Mouse (Mus musculus): ENCODE data around the gene Cd52.

Cd52 gene

GRCm38 (mm10) chr4:134091225-134091529 is 3.7 kb downstream of the Cd52 start:
- H3K27me3 ChIP-seq (ENCODE audit: insufficient read depth, low read length) = no peaks in the 10 kb centered on the region
- no peaks in the 10 kb centered on the region for H3K9me3 ChIP-seq (ENCODE audit: low read length)
- H3K4me1 ChIP-seq (replicated peaks; ENCODE audit: low read depth, low read length) = peaks cover 29% of the 10 kb centered on the region
- peaks cover 70% of the 10 kb centered on the region for H3K36me3 ChIP-seq (ENCODE audit: insufficient read depth, low read length)
- no peak overlapping the region for H3K4me3 ChIP-seq (replicated peaks; ENCODE audit: low read length)
- no peak for TF ChIP-seq POU5F1 (IDR thresholded peaks at IDR 0.05; ENCODE audit: borderline replicate concordance, low read length)
- no peak for TF ChIP-seq NANOG (IDR thresholded peaks at IDR 0.05; ENCODE audit: borderline replicate concordance, low read length)
- no peak for TF ChIP-seq CTCF (conservative IDR thresholded peaks at IDR 0.05; ENCODE audit: low read length)

DNA sequence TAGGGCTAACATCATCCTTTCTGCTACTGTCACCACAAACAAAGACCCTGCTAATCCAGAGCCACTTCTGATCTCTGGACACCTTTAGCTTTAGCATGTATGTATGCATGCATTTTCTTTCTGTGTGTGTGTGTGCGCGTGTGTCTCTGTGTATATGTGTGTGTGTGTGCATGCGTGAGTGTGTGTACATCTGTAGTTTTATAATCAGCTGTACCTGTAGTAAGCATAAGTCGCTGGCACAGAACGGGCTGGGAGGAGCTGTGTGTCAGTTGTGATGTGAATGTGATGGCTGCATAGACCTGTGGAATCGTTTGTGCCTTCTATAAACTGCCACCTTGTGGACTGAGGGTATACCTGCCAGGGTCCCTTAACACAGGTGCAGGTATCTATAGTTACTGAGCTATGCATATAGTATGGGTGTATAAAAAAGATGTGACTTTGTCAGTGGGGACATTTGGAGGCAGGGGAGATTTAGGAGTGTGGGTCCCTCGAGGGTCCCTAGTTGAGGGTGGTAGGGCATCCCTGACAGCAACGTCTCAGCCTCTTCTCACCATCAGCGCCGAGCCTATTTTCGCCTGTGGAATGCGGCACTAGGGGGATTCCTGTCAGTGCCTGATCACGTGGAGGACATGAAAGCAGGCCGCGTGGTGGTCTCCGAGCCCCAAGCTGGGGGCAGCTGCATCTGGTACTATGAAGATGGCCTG is 4.2 kb downstream of the Cd52 start:
- no peak for TF ChIP-seq CTCF (conservative IDR thresholded peaks at IDR 0.05; ENCODE audit: low read length)
- TF ChIP-seq POU5F1 (IDR thresholded peaks at IDR 0.05; ENCODE audit: borderline replicate concordance, low read length) = no peak
- no peak for TF ChIP-seq NANOG (IDR thresholded peaks at IDR 0.05; ENCODE audit: borderline replicate concordance, low read length)
- peaks cover 70% of the 10 kb centered on the region for H3K36me3 ChIP-seq (ENCODE audit: insufficient read depth, low read length)
- H3K9me3 ChIP-seq (ENCODE audit: low read length) = no peaks in the 10 kb centered on the region
- peaks cover 29% of the 10 kb centered on the region for H3K4me1 ChIP-seq (replicated peaks; ENCODE audit: low read depth, low read length)
- H3K27me3 ChIP-seq (ENCODE audit: insufficient read depth, low read length) = no peaks in the 10 kb centered on the region
- H3K4me3 ChIP-seq (replicated peaks; ENCODE audit: low read length) = no peak overlapping the region

DNA sequence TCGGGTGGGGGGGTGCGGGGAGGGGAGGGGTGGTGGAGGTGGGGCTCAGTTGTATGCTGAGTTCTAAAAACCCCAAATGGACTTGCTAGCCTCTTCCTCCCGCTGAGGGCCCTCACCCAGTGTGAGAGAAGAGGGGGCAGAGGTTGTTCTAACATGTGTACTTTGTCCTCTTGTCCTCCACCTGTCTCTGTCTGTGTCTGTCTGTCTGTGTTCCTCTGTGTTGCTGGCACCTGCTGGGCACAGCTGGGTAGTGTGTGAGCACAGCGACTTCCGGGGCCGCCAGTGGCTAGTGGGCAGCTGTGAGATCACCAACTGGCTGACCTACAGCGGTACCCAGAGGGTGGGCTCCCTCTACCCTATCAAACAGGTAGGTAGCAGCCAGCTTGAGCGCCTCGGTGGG is 5.9 kb downstream of the Cd52 start:
- no peak for TF ChIP-seq POU5F1 (IDR thresholded peaks at IDR 0.05; ENCODE audit: borderline replicate concordance, low read length)
- Histone ChIP-seq H3K36me3 (ENCODE audit: insufficient read depth, low read length) (peaks cover 66% of the 10 kb centered on the region), H3K4me3 (replicated peaks; ENCODE audit: low read length) (no peak overlapping the region), H3K4me1 (replicated peaks; ENCODE audit: low read depth, low read length) (peaks cover 23% of the 10 kb centered on the region), H3K27me3 (ENCODE audit: insufficient read depth, low read length) (no peaks in the 10 kb centered on the region), H3K9me3 (ENCODE audit: low read length) (no peaks in the 10 kb centered on the region)

GRCm38 (mm10) chr4:134087412-134087811 is 7.5 kb downstream of the Cd52 start:
- Histone ChIP-seq H3K27me3 (ENCODE audit: insufficient read depth, low read length) (no peaks in the 10 kb centered on the region), H3K4me3 (replicated peaks; ENCODE audit: low read length) (no peak overlapping the region), H3K4me1 (replicated peaks; ENCODE audit: low read depth, low read length) (peaks cover 22% of the 10 kb centered on the region), H3K36me3 (ENCODE audit: insufficient read depth, low read length) (peaks cover 51% of the 10 kb centered on the region), H3K9me3 (ENCODE audit: low read length) (no peaks in the 10 kb centered on the region)
- TF ChIP-seq CTCF (conservative IDR thresholded peaks at IDR 0.05; ENCODE audit: low read length) (peak; percentile 85), POU5F1 (IDR thresholded peaks at IDR 0.05; ENCODE audit: borderline replicate concordance, low read length) (no peak)

DNA sequence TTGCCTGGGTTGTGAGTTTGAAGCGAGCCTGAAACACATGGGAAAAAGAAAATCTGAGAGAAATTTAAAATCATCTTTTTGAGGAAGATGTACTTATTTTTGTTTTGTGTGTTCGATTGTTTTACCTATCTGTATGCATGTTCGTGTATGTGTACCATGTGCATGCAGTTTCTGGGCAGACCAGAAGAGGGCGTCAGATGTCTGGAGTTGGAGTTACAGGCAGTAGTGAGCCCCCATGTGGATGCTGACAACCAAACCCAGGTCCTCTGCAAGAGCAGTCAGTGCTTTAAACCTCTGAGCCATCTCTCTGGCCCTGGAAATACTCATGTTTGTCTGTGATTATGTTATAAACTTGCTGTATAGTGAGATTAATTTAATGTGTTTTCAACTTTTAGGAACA is 9.9 kb downstream of the Cd52 start:
- H3K4me3 ChIP-seq (replicated peaks; ENCODE audit: low read length) = no peak overlapping the region
- H3K36me3 ChIP-seq (ENCODE audit: insufficient read depth, low read length) = peaks cover 30% of the 10 kb centered on the region
- TF ChIP-seq CTCF (conservative IDR thresholded peaks at IDR 0.05; ENCODE audit: low read length) (peak; percentile 77), POU5F1 (IDR thresholded peaks at IDR 0.05; ENCODE audit: borderline replicate concordance, low read length) (no peak)
- peaks cover 32% of the 10 kb centered on the region for H3K4me1 ChIP-seq (replicated peaks; ENCODE audit: low read depth, low read length)
- H3K9me3 ChIP-seq (ENCODE audit: low read length) = no peaks in the 10 kb centered on the region
- H3K27me3 ChIP-seq (ENCODE audit: insufficient read depth, low read length) = 0 out of 2 replicates have a peak, but pooled peaks cover 4% of the 10 kb centered on the region

- Histone ChIP-seq H3K4me3 (replicated peaks; ENCODE audit: low read length) (peak overlapping the region; percentile 79), H3K27me3 (ENCODE audit: insufficient read depth, low read length) (0 out of 2 replicates have a peak, but pooled peaks cover 4% of the 10 kb centered on the region), H3K9me3 (ENCODE audit: low read length) (no peaks in the 10 kb centered on the region), H3K36me3 (ENCODE audit: insufficient read depth, low read length) (peaks cover 8% of the 10 kb centered on the region), H3K4me1 (replicated peaks; ENCODE audit: low read depth, low read length) (peaks cover 52% of the 10 kb centered on the region)
- no peak for TF ChIP-seq NANOG (IDR thresholded peaks at IDR 0.05; ENCODE audit: borderline replicate concordance, low read length)
- no peak for TF ChIP-seq CTCF (conservative IDR thresholded peaks at IDR 0.05; ENCODE audit: low read length)
- TF ChIP-seq POU5F1 (IDR thresholded peaks at IDR 0.05; ENCODE audit: borderline replicate concordance, low read length) = no peak
Observed at GRCm38 (mm10) chr4:134082460-134082859, 12.4 kb downstream of the Cd52 start.

DNA sequence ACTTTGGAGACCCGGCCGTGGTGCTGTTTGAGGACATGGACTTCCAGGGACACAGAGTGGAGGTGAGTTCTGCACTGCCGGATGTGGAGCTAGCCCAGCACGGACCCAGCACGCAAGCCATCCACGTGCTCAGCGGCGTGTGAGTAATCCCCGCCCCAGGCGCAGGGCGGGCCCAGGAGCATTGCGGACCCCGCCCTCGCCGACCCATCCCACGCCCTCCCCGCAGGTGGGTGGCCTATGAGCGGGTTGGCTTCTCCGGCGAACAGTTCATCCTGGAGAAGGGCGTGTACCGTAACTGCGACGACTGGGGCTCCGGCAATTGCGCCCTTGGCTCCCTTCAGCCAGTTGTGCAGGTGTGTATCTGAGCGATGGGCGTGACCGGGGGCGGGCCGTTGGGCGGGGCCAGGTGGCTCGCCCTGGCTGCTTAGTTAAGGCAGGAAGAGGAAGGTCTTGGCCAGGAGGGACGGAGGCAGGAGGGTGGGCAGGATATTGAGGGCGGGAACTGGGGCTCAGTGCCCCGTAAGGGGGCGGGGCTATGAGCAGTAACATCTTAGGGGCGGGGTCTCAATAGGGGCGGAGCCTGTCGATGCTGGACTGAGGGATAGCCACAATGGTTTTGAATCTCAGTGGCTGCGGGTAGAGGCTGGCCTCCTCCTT is 13.0 kb downstream of the Cd52 start:
- peaks cover 6% of the 10 kb centered on the region for H3K36me3 ChIP-seq (ENCODE audit: insufficient read depth, low read length)

DNA sequence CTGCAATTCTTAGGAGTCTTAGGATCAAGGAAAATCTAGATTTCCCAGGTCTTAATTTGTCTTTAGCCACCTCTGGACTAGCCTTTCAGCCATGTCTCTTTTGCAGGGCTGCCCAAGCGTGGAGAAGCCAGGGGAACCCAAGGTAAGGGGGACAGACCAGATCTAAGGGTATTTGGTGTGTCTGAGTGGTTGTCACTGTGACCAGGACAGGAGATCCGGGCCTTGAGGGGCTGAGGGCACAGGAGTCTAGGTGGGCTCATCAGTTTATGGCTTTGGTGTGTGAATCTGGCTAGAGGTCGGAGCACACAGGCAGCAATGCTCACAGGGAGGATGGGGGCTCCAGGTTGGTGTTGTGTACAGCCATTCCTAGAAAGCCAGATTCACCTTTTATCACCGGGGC is 14.2 kb downstream of the Cd52 start:
- Histone ChIP-seq H3K4me1 (replicated peaks; ENCODE audit: low read depth, low read length) (peaks cover 54% of the 10 kb centered on the region), H3K27me3 (ENCODE audit: insufficient read depth, low read length) (0 out of 2 replicates have a peak, but pooled peaks cover 4% of the 10 kb centered on the region)
- TF ChIP-seq NANOG (IDR thresholded peaks at IDR 0.05; ENCODE audit: borderline replicate concordance, low read length) = no peak
- no peak for TF ChIP-seq CTCF (conservative IDR thresholded peaks at IDR 0.05; ENCODE audit: low read length)
- TF ChIP-seq POU5F1 (IDR thresholded peaks at IDR 0.05; ENCODE audit: borderline replicate concordance, low read length) = no peak

More for the DNA sequence above, 13.0 kb downstream of the Cd52 start:
- Histone ChIP-seq H3K9me3 (ENCODE audit: low read length) (no peaks in the 10 kb centered on the region), H3K4me1 (replicated peaks; ENCODE audit: low read depth, low read length) (peaks cover 53% of the 10 kb centered on the region), H3K4me3 (replicated peaks; ENCODE audit: low read length) (peak overlapping the region; percentile 79), H3K27me3 (ENCODE audit: insufficient read depth, low read length) (0 out of 2 replicates have a peak, but pooled peaks cover 4% of the 10 kb centered on the region)
- TF ChIP-seq POU5F1 (IDR thresholded peaks at IDR 0.05; ENCODE audit: borderline replicate concordance, low read length) (no peak), NANOG (IDR thresholded peaks at IDR 0.05; ENCODE audit: borderline replicate concordance, low read length) (no peak), CTCF (conservative IDR thresholded peaks at IDR 0.05; ENCODE audit: low read length) (no peak)

DNA sequence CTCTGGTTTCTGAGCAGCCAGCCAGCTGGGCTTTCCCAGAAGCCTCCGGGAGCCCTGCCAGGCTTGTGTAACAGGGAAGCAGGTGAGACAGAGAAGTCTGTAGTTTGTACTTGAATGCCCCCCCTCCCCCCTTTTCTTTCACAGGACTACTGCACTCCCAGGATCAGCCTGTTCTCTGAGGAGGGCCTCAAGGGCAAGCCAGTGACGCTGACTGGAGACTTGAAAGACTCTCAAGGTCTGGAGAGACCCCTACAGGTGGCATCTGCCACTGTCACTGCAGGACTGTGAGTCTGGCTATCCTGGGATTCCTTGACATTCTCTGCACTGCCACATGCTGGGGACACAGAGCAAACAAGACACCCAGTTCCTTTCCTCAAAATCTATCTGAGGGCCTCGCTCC is 16.2 kb downstream of the Cd52 start:
- H3K4me3 ChIP-seq (replicated peaks; ENCODE audit: low read length) = no peak overlapping the region
- no peaks in the 10 kb centered on the region for H3K36me3 ChIP-seq (ENCODE audit: insufficient read depth, low read length)
- TF ChIP-seq POU5F1 (IDR thresholded peaks at IDR 0.05; ENCODE audit: borderline replicate concordance, low read length) = no peak
- TF ChIP-seq CTCF (conservative IDR thresholded peaks at IDR 0.05; ENCODE audit: low read length) = peak; percentile 26
- no peak for TF ChIP-seq NANOG (IDR thresholded peaks at IDR 0.05; ENCODE audit: borderline replicate concordance, low read length)
- peaks cover 71% of the 10 kb centered on the region for H3K4me1 ChIP-seq (replicated peaks; ENCODE audit: low read depth, low read length)
- H3K9me3 ChIP-seq (ENCODE audit: low read length) = no peaks in the 10 kb centered on the region
- peaks cover 18% of the 10 kb centered on the region for H3K27me3 ChIP-seq (ENCODE audit: insufficient read depth, low read length)

More for the DNA sequence above, 14.2 kb downstream of the Cd52 start:
- Histone ChIP-seq H3K4me3 (replicated peaks; ENCODE audit: low read length) (peak overlapping the region; percentile 79), H3K36me3 (ENCODE audit: insufficient read depth, low read length) (no peaks in the 10 kb centered on the region), H3K9me3 (ENCODE audit: low read length) (no peaks in the 10 kb centered on the region)

Measured in E14TG2a.4 (cell line).